Mouse (Mus musculus) spleen, adult 2 months (tissue): ENCODE results near the gene Pdgfra.

Experiments used
- CTCF ChIP-seq: fragments of 200-500 bp; IDR thresholded peaks from 2 replicates; pipeline ENCODE4 v1.5.1; 2011; ENCODE audit warnings: mild to moderate bottlenecking, inconsistent platforms; ENCODE audit not compliant: insufficient read depth, insufficient read length, insufficient replicate concordance; ENCODE audit errors: extremely low read depth
- POLR2A ChIP-seq: fragments of 200-500 bp; IDR thresholded peaks from 2 replicates; pipeline ENCODE4 v1.6.1; 2011; ENCODE audit warnings: low read depth, low read length, inconsistent platforms

- TF ChIP-seq POLR2A: no peak
- TF ChIP-seq CTCF: no peak
These were observed 17.7 kb downstream of the Pdgfra start for GRCm38 (mm10) chr5:75169837-75170236.
